ENCODE assay signal across 17 mouse cellular contexts in genomic region chr12:87343084-87343605, GRCm38 (mm10). TPM values are rescaled to one million over a fixed set of nuclear protein-coding genes. Genes with fewer than 3 reads are reported as not detected.
"Had no signal": no experiment of that assay in that cellular context is flagged by ENCODE, and none has a peak within 500 bp of the region (broad histone marks: within the 10 kb centered on the region; RNA-seq: fewer than 3 reads in every experiment).

No protein-coding gene starts in this region.

- H3K9ac ChIP-seq: limb, embryonic 12.5 days; limb, embryonic 15.5 days; lung, embryonic 15.5 days had no signal

- ATAC-seq: intestine, postnatal 0 days had no signal

- H3K9me3 ChIP-seq: limb, embryonic 12.5 days; limb, embryonic 15.5 days; lung, embryonic 15.5 days had no signal

- H3K27ac ChIP-seq: kidney, postnatal 0 days; limb, embryonic 12.5 days; limb, embryonic 15.5 days; lung, embryonic 15.5 days had no signal

- H3K27me3 ChIP-seq: limb, embryonic 12.5 days; limb, embryonic 15.5 days; lung, embryonic 15.5 days had no signal

- H3K4me1 ChIP-seq: limb, embryonic 12.5 days; limb, embryonic 15.5 days; lung, embryonic 15.5 days had no signal

- DNase-seq: kidney, adult 2 months; kidney, postnatal 25 days; left cerebral cortex, postnatal 4 days; lung, adult 18-20 months; lung, postnatal 10 days; lung, postnatal 36 days; midbrain, embryonic 14.5 days; thymus, adult 18-20 months; thymus, postnatal 36 days had no signal

- H3K4me2 ChIP-seq: limb, embryonic 12.5 days; limb, embryonic 15.5 days; lung, embryonic 15.5 days; midbrain, embryonic 11.5 days had no signal

- H3K4me3 ChIP-seq: limb, embryonic 12.5 days; limb, embryonic 15.5 days; lung, embryonic 15.5 days had no signal

RNA-seq across cellular contexts. Expression of gene Ism2, which starts 43.6 kb away (rescaled TPM):
- total RNA-seq: megakaryocyte progenitor cell, adult 5-6 weeks; megakaryocyte-erythroid progenitor cell, adult 5-6 weeks had no signal
